ENCODE assay signal across 9 mouse cellular contexts in genomic region chr3:150384996-150385627, GRCm38 (mm10).
DNase-seq lines count a peak whose midpoint lies in the region; ATAC-seq and TF ChIP-seq lines count a peak whose summit lies in the region.
"Had no signal": no experiment of that assay in that cellular context is flagged by ENCODE, and none has a peak within 500 bp of the region (broad histone marks: within the 10 kb centered on the region; RNA-seq: fewer than 3 reads in every experiment).

No protein-coding gene starts in this region.

- WGBS in heart, adult 2 months: 18% methylated on average over 1 of the region's 1 CpGs
- 17% methylated on average over 1 of the region's 1 CpGs for WGBS in forebrain, embryonic 11.5 days
- WGBS in large intestine, adult 2 months: 8% methylated on average over 1 of the region's 1 CpGs

- no peaks in the 10 kb centered on the region for H3K4me1 ChIP-seq in heart, adult 2 months (ENCODE audit: control insufficient read depth, insufficient read depth, low read length)
- no peaks in the 10 kb centered on the region for H3K4me1 ChIP-seq in forebrain, embryonic 11.5 days (replicated peaks; ENCODE audit: control insufficient read depth, insufficient read depth, low read length)
- H3K4me1 ChIP-seq: hindbrain, embryonic 15.5 days had no signal

- H3K9ac ChIP-seq in heart, adult 2 months (ENCODE audit: low read depth, low read length): no peak overlapping the region
- H3K9ac ChIP-seq in forebrain, embryonic 11.5 days (ENCODE audit: low read length): no peak overlapping the region
- H3K9ac ChIP-seq: hindbrain, embryonic 15.5 days had no signal

- no peak overlapping the region for H3K4me3 ChIP-seq in heart, adult 2 months
- H3K4me3 ChIP-seq in forebrain, embryonic 11.5 days (ENCODE audit: low read depth, low read length): no peak overlapping the region
- H3K4me3 ChIP-seq: hindbrain, embryonic 15.5 days had no signal

- no peak overlapping the region for H3K4me2 ChIP-seq in forebrain, embryonic 11.5 days (ENCODE audit: low read depth, low read length, severe bottlenecking)
- H3K4me2 ChIP-seq: hindbrain, embryonic 15.5 days had no signal

- peak; percentile 65 for TF ChIP-seq CTCF in heart, adult 2 months (IDR thresholded peaks at IDR 0.05)

- H3K36me3 ChIP-seq in heart, adult 2 months (ENCODE audit: control insufficient read depth, insufficient read depth, low read length): no peaks in the 10 kb centered on the region
- H3K36me3 ChIP-seq in forebrain, embryonic 11.5 days (ENCODE audit: control insufficient read depth, insufficient read depth, low read length): no peaks in the 10 kb centered on the region
- H3K36me3 ChIP-seq: hindbrain, embryonic 15.5 days had no signal

- DNase-seq in heart, adult 2 months: peak in 1 of 2 experiments; percentile 8
- no peak for DNase-seq in heart, postnatal 25 days (ENCODE audit: low spot score)
- DNase-seq in 3T3-L1 (ENCODE audit: low read depth, low spot score): peak; percentile 82
- DNase-seq in adrenal gland, postnatal 10 days: peak; percentile 61
- peak; percentile 60 for DNase-seq in forebrain, embryonic 11.5 days (ENCODE audit: low spot score)
- DNase-seq in large intestine, adult 2 months (ENCODE audit: low read depth, low spot score): peak; percentile 1
- peak; percentile 23 to 37 for DNase-seq in lung, postnatal 4 days
- DNase-seq in spleen, postnatal 14 days (ENCODE audit: low spot score in 2 of 2): no peak

- no peak overlapping the region for H3K27ac ChIP-seq in heart, adult 2 months
- H3K27ac ChIP-seq in forebrain, embryonic 11.5 days (ENCODE audit: low read depth, low read length): no peak overlapping the region
- H3K27ac ChIP-seq: hindbrain, embryonic 15.5 days had no signal

- no peaks in the 10 kb centered on the region for H3K9me3 ChIP-seq in forebrain, embryonic 11.5 days (ENCODE audit: control insufficient read depth, low read length)
- H3K9me3 ChIP-seq: hindbrain, embryonic 15.5 days had no signal

- intact Hi-C loops in heart, adult 2 months (cut with DNase I): no loop called here
- intact Hi-C loops in heart, postnatal 25 days (cut with DNase I): loop anchor here (10.0 kb wide), 2 partner anchors 620 to 1180 kb away; no protein-coding TSS in a partner anchor

- no peak for TF ChIP-seq EP300 in heart, adult 2 months (IDR thresholded peaks at IDR 0.05; ENCODE audit: insufficient read depth, low read depth, low read length)

- TF ChIP-seq POLR2A in heart, adult 2 months (IDR thresholded peaks at IDR 0.05; ENCODE audit: insufficient read depth, low read depth, low read length): no peak

- no peaks in the 10 kb centered on the region for H3K79me2 ChIP-seq in heart, adult 2 months (replicated peaks; ENCODE audit: control insufficient read depth, insufficient read depth, low read length)

- no peaks in the 10 kb centered on the region for H3K27me3 ChIP-seq in heart, adult 2 months (ENCODE audit: control insufficient read depth, insufficient read depth, low read length)
- H3K27me3 ChIP-seq in forebrain, embryonic 11.5 days (ENCODE audit: control insufficient read depth, insufficient read depth, low read length): no peaks in the 10 kb centered on the region
- H3K27me3 ChIP-seq: hindbrain, embryonic 15.5 days had no signal

- peak; percentile 84; the same call in 1 of the 2 replicates for ATAC-seq in forebrain, embryonic 11.5 days (replicated peaks; ENCODE audit: low FRiP score)

Comparison
In these comparisons a context has a peak if more than half of its experiments do, and no peak if none do; other contexts are left out.
1. DNase-seq: peak in 3T3-L1 (single experiment), adrenal gland, postnatal 10 days (single experiment), forebrain, embryonic 11.5 days (single experiment), large intestine, adult 2 months (single experiment) and lung, postnatal 4 days (2 of 2); none in heart, postnatal 25 days (single experiment) and spleen, postnatal 14 days (0 of 2).